Mouse (Mus musculus) inflammation-experienced regulatory T-cells (primary cell): ENCODE results near the gene Efna5. TPM values are rescaled to one million over a fixed set of nuclear protein-coding genes. Genes with fewer than 3 reads are reported as not detected.

Source experiments
- polyA plus RNA-seq, 2 experiments: library from polyadenylated mRNA; unstranded; fragments of 100-300 nt; shearing (Covaris generic); gene quantifications; one replicate each; pipeline ENCODE4 v1.2.1; 2017

The Efna5 gene
- under 1 TPM; 0.34 to 0.94 TPM for polyA plus RNA-seq

GRCm38 (mm10) chr17:62881176-62881790, at the start of gene Efna5:
Gene Efna5 (minus strand): TSS chr17:62881317.

